Mouse (Mus musculus): ENCODE results near the gene Hectd4. TPM values are rescaled to one million over a fixed set of nuclear protein-coding genes. Genes with fewer than 3 reads are reported as not detected.

Hectd4 gene
- polyA plus RNA-seq, 1 experiment from 2014 or later, result 18.0 TPM

DNA sequence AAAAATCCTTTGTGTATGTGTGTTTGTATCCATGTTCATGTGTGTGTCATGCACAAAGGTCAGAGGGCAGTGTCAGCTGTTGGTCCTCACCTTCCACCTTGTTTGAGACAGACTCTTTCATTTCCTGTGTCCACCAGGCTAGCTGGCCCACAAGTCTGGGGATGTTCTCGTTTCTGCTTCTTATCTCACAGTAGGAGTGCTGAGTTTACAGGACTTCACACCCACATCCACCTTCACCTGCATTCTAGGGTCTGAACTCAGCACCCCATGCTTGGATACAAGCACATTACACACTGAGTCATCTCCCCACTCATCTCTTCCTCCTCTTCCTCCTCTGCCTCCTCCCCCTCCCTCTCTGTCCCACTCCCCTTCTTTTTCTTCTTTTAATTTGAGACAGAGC is 22.2 kb downstream of the Hectd4 start:
- no peak overlapping the region for H3K9ac ChIP-seq (replicated peaks)
- H3K27me3 ChIP-seq, result no peaks in the 10 kb centered on the region
- WGBS, result 62% methylated on average over 1 of the region's 1 CpGs
- H3K27ac ChIP-seq, result no peak overlapping the region
- 0 out of 2 replicates have a peak, but pooled peaks cover 3% of the 10 kb centered on the region for H3K4me1 ChIP-seq (replicated peaks)
- ATAC-seq, result no peak
- no peaks in the 10 kb centered on the region for H3K9me3 ChIP-seq
- no peak overlapping the region for H3K4me3 ChIP-seq (replicated peaks)
- H3K36me3 ChIP-seq, result no peaks in the 10 kb centered on the region
- H3K4me2 ChIP-seq (replicated peaks), result no peak overlapping the region

DNA sequence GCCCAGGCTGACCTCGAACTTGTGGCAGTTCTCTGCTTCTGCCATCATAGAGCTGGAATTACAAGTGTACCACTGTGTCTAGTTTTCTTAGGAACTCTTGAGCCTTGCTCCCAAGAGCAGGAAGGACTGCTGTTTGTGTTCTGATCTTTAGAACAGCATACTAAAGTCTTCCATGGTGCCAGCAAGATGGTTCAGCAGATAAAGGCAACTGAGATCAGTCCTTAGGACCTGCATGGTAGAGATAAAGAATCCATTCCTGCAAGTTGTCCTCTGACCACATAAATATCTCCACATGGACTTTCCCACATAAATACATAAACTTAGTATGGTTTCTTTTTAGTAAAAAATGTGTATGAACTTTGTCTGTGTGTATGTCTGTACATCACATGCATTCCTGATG is 22.7 kb downstream of the Hectd4 start:
- H3K9me3 ChIP-seq, result no peaks in the 10 kb centered on the region
- WGBS, result 100% methylated on average over 1 of the region's 1 CpGs
- H3K4me2 ChIP-seq (replicated peaks), result no peak overlapping the region
- H3K9ac ChIP-seq (replicated peaks), result no peak overlapping the region
- H3K4me3 ChIP-seq (replicated peaks), result no peak overlapping the region
- 0 out of 2 replicates have a peak, but pooled peaks cover 3% of the 10 kb centered on the region for H3K4me1 ChIP-seq (replicated peaks)
- no peaks in the 10 kb centered on the region for H3K27me3 ChIP-seq
- no peak for ATAC-seq
- H3K36me3 ChIP-seq, result no peaks in the 10 kb centered on the region
- no peak overlapping the region for H3K27ac ChIP-seq

DNA sequence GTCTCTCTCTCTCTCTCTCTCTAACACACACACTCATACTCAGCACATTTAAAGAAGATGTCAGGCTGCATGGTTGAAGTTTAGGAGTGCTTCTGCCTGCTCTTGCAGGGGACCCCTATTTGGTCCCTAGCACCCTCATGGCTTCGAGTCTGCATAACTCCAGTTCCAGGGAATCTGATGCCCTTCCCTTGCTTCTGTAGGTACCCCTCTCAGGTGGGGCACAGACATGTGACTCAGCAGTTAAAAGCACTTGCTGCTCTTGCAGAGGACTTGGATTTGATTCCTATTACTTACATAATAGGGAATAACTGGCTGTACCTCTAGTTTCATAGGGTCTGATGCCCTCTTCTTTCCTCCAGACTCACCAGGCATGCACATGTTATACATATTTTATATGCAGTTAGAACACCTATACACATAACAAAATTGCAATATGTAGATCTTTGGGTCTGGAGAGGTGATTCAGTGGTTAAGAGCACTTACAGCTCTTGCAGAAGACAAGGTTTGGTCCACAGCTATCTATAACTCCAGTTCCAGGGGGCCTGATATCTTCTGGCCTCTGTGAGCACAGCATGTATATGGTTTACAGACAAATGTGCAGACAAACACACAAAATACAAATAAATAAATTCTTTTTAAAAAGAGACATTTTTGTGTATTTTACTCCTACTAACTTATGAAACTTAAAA is 23.8 kb downstream of the Hectd4 start:
- WGBS, result 100% methylated on average over 1 of the region's 1 CpGs
- H3K27ac ChIP-seq, result no peak overlapping the region
- no peak overlapping the region for H3K4me2 ChIP-seq (replicated peaks)
- no peak for ATAC-seq
- H3K4me1 ChIP-seq (replicated peaks), result 0 out of 2 replicates have a peak, but pooled peaks cover 3% of the 10 kb centered on the region
- no peaks in the 10 kb centered on the region for H3K27me3 ChIP-seq
- no peaks in the 10 kb centered on the region for H3K36me3 ChIP-seq
- H3K9ac ChIP-seq (replicated peaks), result no peak overlapping the region
- no peaks in the 10 kb centered on the region for H3K9me3 ChIP-seq
- H3K4me3 ChIP-seq (replicated peaks), result no peak overlapping the region

DNA sequence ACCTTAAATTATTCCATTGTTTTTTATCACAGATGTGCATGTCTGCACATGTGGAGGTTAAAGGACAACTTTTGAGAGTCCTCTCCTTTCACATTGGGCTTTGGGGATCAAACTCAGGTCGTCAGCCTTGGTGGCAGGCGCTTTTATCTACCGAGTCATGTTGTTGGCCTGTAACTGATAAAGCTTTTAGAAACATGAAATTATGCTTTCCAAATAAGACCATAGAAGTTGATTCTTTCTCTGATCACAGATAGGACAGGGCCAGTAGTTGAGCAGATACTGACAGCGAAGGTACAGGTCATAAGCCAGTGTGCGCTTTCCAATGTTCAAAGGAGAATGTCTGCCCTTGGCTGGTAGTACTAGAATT is 24.3 kb downstream of the Hectd4 start:
- H3K4me1 ChIP-seq (replicated peaks), result 0 out of 2 replicates have a peak, but pooled peaks cover 3% of the 10 kb centered on the region
- H3K27me3 ChIP-seq, result no peaks in the 10 kb centered on the region
- H3K9me3 ChIP-seq, result no peaks in the 10 kb centered on the region
- no peak overlapping the region for H3K4me3 ChIP-seq (replicated peaks)
- no peak overlapping the region for H3K4me2 ChIP-seq (replicated peaks)
- no peak overlapping the region for H3K9ac ChIP-seq (replicated peaks)
- 95% methylated on average over 5 of the region's 5 CpGs for WGBS
- no peak for ATAC-seq
- no peak overlapping the region for H3K27ac ChIP-seq
- H3K36me3 ChIP-seq, result no peaks in the 10 kb centered on the region

DNA sequence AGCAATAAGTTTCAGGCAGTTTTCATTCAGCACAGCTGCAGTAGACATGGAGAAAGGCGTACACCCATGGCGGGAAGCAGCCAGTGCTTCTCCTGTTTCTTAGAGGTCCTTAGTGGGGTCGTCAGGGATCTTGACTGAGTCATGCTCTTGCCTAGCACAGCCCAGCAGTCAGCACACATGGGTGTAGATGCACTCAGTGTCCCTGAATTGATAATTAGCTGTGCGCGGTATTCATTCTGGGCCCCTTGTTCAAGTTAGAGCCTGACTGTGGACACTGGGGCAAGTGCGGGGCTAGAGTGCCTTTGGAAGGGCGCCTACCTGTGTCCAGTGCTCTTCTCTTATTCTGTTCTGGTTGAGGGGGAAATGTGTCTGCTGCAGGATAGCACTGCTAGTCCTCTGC is 25.2 kb downstream of the Hectd4 start:
- H3K27ac ChIP-seq, result no peak overlapping the region
- no peak for ATAC-seq
- no peak overlapping the region for H3K9ac ChIP-seq (replicated peaks)
- no peak overlapping the region for H3K4me2 ChIP-seq (replicated peaks)
- no peaks in the 10 kb centered on the region for H3K36me3 ChIP-seq
- H3K4me3 ChIP-seq (replicated peaks), result no peak overlapping the region
- 0 out of 2 replicates have a peak, but pooled peaks cover 3% of the 10 kb centered on the region for H3K4me1 ChIP-seq (replicated peaks)
- no peaks in the 10 kb centered on the region for H3K27me3 ChIP-seq
- WGBS, result 87% methylated on average over 7 of the region's 7 CpGs
- no peaks in the 10 kb centered on the region for H3K9me3 ChIP-seq

DNA sequence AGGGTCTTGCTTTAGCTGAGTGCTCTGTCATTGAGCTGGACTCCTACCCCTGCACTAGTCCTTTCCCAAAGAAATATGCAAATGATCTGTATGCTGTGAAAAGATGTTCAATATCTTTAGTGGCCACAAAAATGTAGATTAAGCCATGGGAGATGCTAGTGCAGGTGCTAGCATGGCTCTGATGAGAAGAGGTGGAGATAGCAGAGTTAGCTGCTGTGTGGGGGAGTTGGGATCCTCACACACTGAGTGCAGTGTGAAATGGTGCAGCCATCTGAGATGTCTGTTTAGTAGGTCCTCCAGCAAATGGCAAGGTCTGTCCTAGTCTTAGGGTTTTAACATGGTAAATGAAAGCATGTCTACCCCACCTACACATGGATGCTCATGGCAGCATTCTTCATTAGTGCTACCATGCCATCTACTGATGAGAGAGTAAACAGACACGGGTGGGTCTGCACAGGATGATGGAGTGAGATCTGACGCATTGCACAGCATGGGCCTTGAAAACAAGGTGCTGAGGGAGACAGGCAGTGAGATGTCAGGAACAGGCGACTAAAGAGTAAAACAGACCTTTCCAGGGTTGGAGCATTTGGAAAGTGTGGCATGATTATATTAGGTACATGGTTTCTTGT is 28.9 kb downstream of the Hectd4 start:
- no peak overlapping the region for H3K4me3 ChIP-seq (replicated peaks)
- no peak for ATAC-seq
- no peak overlapping the region for H3K27ac ChIP-seq
- H3K9me3 ChIP-seq, result no peaks in the 10 kb centered on the region
- H3K9ac ChIP-seq (replicated peaks), result no peak overlapping the region
- peaks cover 2% of the 10 kb centered on the region; the same call in 1 of the 2 replicates for H3K36me3 ChIP-seq
- H3K4me1 ChIP-seq (replicated peaks), result 0 out of 2 replicates have a peak, but pooled peaks cover 3% of the 10 kb centered on the region
- no peak overlapping the region for H3K4me2 ChIP-seq (replicated peaks)
- H3K27me3 ChIP-seq, result no peaks in the 10 kb centered on the region
- WGBS, result 86% methylated on average over 3 of the region's 3 CpGs

DNA sequence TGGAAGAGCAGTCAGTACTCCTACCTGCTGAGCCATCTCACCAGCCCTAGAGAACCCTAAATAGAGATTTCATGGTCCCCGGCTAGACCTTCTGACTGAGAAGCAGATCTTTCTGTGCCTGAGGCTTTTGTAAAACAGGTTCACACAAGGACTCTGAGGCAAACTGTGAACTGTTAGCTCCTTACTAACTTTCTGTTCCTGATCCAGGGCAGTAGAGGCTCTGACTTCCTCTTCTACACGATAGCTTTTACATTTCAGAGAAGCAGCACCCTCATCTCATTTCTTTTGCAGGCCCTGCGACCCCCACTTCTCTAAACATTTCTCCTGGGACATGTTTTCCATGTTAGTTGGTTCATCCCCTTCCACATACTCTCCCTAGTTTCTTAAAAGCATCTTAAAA is 29.7 kb downstream of the Hectd4 start:
- Histone ChIP-seq H3K4me2 (replicated peaks) (no peak overlapping the region), H3K27me3 (no peaks in the 10 kb centered on the region), H3K27ac (no peak overlapping the region), H3K4me3 (replicated peaks) (no peak overlapping the region), H3K4me1 (replicated peaks) (0 out of 2 replicates have a peak, but pooled peaks cover 3% of the 10 kb centered on the region), H3K9ac (replicated peaks) (no peak overlapping the region), H3K9me3 (no peaks in the 10 kb centered on the region), H3K36me3 (peaks cover 8% of the 10 kb centered on the region)
- WGBS, result 93% methylated on average over 3 of the region's 3 CpGs
- ATAC-seq, result no peak

DNA sequence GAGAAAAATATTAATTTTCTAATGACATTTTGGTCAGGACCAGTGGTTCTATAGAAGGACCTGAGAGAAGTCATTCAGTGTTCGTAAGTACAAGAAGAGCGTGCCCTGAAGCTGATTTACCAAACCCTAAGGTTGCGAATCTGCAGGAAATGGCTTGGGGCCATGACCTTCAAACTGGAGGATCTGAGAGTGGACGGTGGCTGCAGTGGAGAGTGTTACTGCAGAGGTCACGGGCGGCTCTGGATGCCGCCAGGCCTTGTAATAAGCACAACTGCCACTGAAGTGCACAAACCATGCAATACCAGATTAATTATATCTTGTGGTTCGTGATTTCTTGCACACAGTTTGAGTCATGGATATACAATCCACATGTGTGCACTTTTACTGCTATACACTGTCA is 31.8 kb downstream of the Hectd4 start:
- H3K9ac ChIP-seq (replicated peaks), result no peak overlapping the region
- no peak overlapping the region for H3K4me2 ChIP-seq (replicated peaks)
- H3K27ac ChIP-seq, result no peak overlapping the region
- H3K9me3 ChIP-seq, result no peaks in the 10 kb centered on the region
- no peaks in the 10 kb centered on the region for H3K27me3 ChIP-seq
- no peak overlapping the region for H3K4me3 ChIP-seq (replicated peaks)
- peaks cover 25% of the 10 kb centered on the region for H3K36me3 ChIP-seq
- H3K4me1 ChIP-seq (replicated peaks), result no peaks in the 10 kb centered on the region
- ATAC-seq, result no peak
- WGBS, result 76% methylated on average over 8 of the region's 8 CpGs

DNA sequence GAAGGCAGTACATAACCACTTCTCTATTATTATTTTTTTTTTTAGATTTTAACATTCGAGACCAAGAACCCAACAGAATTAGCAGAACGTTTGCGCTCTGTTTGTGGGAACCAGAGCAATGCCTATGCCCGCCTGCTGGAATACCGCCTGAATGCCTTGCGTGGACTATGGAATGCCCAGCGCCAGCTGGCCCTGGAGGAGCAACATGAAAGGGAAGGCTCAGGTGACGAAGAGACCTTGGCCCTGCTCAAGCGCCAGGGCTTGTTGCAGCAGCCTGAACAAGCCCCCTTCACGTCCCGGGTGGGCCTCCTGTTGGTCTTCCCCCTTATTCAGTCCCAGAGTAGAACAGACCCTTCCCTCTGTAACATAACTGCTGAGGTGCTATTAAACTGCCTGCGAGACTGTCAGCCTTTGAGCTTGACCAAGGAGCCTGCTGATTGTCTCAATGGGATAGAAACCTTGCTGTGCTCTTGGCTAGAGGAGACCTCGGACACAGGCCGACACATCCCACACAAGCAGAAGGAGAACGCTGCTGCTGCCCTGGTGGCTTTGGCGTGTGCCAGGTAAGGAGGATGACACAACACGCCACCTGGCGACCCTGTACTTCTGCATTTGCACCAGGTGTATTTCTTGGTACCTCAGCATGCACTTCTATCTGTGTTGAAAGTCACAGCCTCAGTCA is 33.9 kb downstream of the Hectd4 start:
- Histone ChIP-seq H3K4me1 (replicated peaks) (no peaks in the 10 kb centered on the region), H3K9ac (replicated peaks) (no peak overlapping the region), H3K9me3 (no peaks in the 10 kb centered on the region), H3K27ac (no peak overlapping the region), H3K27me3 (no peaks in the 10 kb centered on the region), H3K4me2 (replicated peaks) (no peak overlapping the region), H3K4me3 (replicated peaks) (no peak overlapping the region), H3K36me3 (peaks cover 40% of the 10 kb centered on the region)
- ATAC-seq, result no peak
- 92% methylated on average over 18 of the region's 18 CpGs for WGBS

DNA sequence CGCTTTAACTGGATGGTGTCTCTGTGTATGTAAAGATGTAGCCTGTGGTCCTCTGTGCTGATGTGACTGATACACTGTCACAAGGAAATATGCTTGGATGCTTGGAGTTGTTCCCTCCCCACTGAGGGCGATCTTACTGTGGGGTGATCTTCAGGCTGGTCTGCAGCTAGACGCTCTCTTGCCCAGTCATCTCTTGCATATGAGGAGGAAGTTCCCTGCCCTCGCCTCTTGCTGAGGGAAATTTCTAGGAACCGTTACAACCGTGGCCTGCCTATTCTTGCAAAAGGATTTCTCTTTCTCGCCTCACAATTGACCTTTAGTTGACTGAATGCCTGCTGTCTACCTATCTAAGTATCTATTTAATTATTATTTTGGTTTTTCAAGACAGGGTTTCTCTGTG is 35.0 kb downstream of the Hectd4 start:
- no peak for ATAC-seq
- peaks cover 40% of the 10 kb centered on the region for H3K36me3 ChIP-seq
- no peaks in the 10 kb centered on the region for H3K9me3 ChIP-seq
- no peak overlapping the region for H3K4me2 ChIP-seq (replicated peaks)
- WGBS, result 92% methylated on average over 7 of the region's 7 CpGs
- H3K27ac ChIP-seq, result no peak overlapping the region
- H3K9ac ChIP-seq (replicated peaks), result no peak overlapping the region
- no peaks in the 10 kb centered on the region for H3K27me3 ChIP-seq
- H3K4me3 ChIP-seq (replicated peaks), result no peak overlapping the region
- H3K4me1 ChIP-seq (replicated peaks), result no peaks in the 10 kb centered on the region

DNA sequence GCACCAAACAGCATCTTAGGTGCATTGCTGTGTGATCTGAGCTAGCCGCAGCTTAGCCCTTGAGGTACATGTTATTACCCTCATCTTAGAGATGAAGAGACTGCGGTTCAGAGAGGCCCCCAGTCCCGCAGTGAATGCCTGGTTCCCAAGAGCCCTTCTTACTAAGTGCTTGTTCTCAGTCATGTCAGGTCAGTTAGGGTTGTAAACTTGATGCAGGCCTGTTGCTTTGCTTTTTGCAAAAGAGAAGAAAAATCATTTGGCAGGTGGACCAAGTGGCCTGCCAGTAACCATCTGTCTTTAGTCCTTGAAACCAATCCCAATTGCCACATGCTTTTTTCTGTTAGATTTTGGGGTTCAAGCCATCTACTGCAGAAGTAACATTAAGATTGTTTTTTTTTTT is 41.8 kb downstream of the Hectd4 start:
- Histone ChIP-seq H3K27ac (no peak overlapping the region), H3K27me3 (no peaks in the 10 kb centered on the region), H3K4me1 (replicated peaks) (no peaks in the 10 kb centered on the region), H3K36me3 (peaks cover 59% of the 10 kb centered on the region), H3K9ac (replicated peaks) (no peak overlapping the region), H3K4me2 (replicated peaks) (no peak overlapping the region), H3K4me3 (replicated peaks) (no peak overlapping the region), H3K9me3 (no peaks in the 10 kb centered on the region)
- WGBS, result 97% methylated on average over 3 of the region's 3 CpGs
- ATAC-seq, result no peak

DNA sequence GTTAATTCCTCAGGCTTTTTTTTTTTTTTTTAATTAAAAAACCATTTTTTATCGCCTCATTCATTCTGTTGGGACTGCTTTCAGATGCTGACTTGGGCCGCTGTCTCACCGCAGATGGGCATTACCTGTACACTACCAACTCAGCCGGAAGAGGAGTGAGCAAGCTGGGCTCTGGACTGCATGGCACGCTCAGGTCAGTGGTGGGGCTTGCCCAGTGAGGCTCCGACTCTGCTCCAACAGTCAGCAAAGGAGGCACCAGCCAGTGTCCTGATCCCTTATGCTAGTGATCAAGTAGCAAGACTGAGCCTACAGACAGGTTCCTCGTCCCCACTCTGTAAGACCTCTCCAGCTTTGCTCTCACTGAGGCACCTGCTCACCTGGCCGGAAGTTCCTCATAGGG is 42.4 kb downstream of the Hectd4 start:
- Histone ChIP-seq H3K27ac (no peak overlapping the region), H3K27me3 (no peaks in the 10 kb centered on the region), H3K9ac (replicated peaks) (no peak overlapping the region), H3K36me3 (peaks cover 58% of the 10 kb centered on the region), H3K4me2 (replicated peaks) (no peak overlapping the region), H3K4me3 (replicated peaks) (no peak overlapping the region), H3K9me3 (no peaks in the 10 kb centered on the region), H3K4me1 (replicated peaks) (no peaks in the 10 kb centered on the region)
- no peak for ATAC-seq
- 92% methylated on average over 8 of the region's 8 CpGs for WGBS

All from midbrain, embryonic 13.5 days (tissue).